Mouse (Mus musculus) ES-Bruce4 (cell line): ENCODE data around the gene 1500015O10Rik.

Experiments used
- CTCF ChIP-seq: IDR thresholded peaks from one replicate; pipeline ENCODE4 v1.8.1; 2011; ENCODE audit warnings: low read depth, low read length
- EP300 ChIP-seq: IDR thresholded peaks from 2 replicates; pipeline ENCODE4 v1.6.1; 2011; ENCODE audit warnings: low read depth, low read length; ENCODE audit not compliant: insufficient read depth

DNA sequence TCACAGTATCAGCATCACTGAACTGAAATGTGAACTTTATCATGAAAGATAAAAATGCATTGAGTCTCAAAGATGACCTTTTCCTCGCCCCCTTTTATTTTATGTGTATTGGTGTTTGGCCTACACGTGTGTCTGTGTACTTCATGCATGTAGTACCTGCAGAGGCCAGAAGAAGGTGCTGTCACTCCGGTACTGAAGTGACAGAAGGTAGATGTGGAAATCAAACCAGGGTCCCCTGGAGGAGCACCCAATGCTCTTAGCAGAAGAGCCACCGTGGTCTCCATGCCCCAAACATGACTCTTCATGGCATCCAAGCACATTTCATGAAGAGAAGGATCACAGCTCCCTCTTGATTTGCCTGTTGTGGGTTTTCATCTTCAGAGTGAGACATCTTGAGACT, 1.7 kb downstream of the 1500015O10Rik start:
- TF ChIP-seq CTCF (no peak), EP300 (no peak)
